Mouse (Mus musculus): ENCODE results near the gene Hepacam. TPM values are rescaled to one million over a fixed set of nuclear protein-coding genes. Genes with fewer than 3 reads are reported as not detected.
A peak's percentile ranks its signal among the peaks of the same experiment; 100 is the strongest.

The Hepacam gene
- total and polyA plus RNA-seq, 3 experiments: 0.01 to 0.04 TPM; not detected in 1

- H3K4me3 ChIP-seq (ENCODE audit: control insufficient read depth in 1 of 2, insufficient read depth in 1 of 2, low read depth in 2 of 2, low read length in 2 of 2): no peak overlapping the region
- no peak overlapping the region for H3K9ac ChIP-seq (ENCODE audit: control insufficient read depth, low read depth, low read length, poor library complexity, severe bottlenecking)
- no peak for DNase-seq (ENCODE audit: low read depth, low spot score)
- H3K27ac ChIP-seq (ENCODE audit: control insufficient read depth, low read depth, low read length): no peak overlapping the region
- no peaks in the 10 kb centered on the region for H3K9me3 ChIP-seq (replicated peaks; ENCODE audit: insufficient read depth, low read length)
- no peak for TF ChIP-seq E2F4 (IDR thresholded peaks at IDR 0.05; ENCODE audit: borderline replicate concordance, low read depth, low read length)
- no peak for TF ChIP-seq BHLHE40 (IDR thresholded peaks at IDR 0.05; ENCODE audit: borderline replicate concordance, low read depth, low read length)
- no peak for TF ChIP-seq CHD1 (IDR thresholded peaks at IDR 0.05; ENCODE audit: low read depth, low read length)
- no peak for TF ChIP-seq TCF12 (IDR thresholded peaks at IDR 0.05; ENCODE audit: low read depth, low read length)
- no peaks in the 10 kb centered on the region for H3K36me3 ChIP-seq (ENCODE audit: control insufficient read depth in 1 of 2, insufficient read depth in 2 of 2, low read length in 2 of 2)
- H3K4me1 ChIP-seq (ENCODE audit: control insufficient read depth in 1 of 2, insufficient read depth in 2 of 2, low read length in 2 of 2): no peaks in the 10 kb centered on the region
- H3K79me2 ChIP-seq (ENCODE audit: control insufficient read depth, insufficient read depth, low read length, poor library complexity): no peaks in the 10 kb centered on the region
- peaks cover 4 to 13% of the 10 kb centered on the region in 2 experiments for H3K27me3 ChIP-seq (ENCODE audit: control insufficient read depth in 1 of 2, insufficient read depth in 2 of 2, low read length in 2 of 2)
Measured at GRCm38 (mm10) chr9:37402501-37402900, 35.4 kb downstream of the Hepacam start.

DNA sequence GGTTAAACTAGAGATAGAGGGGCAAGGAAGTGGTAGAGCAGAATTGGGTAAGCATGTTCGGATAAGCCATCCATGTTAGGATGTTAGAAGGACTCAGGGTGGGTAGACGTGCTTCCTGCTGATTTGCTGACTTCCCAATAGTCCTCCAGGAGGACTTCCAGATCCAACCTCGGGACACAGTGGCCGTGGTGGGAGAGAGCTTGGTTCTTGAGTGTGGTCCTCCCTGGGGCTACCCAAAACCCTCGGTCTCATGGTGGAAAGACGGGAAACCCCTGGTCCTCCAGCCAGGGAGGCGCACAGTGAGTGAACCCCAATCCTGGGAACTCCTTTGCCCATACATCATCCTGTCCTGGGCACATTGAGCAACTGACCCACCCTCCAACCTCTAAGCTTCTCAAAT, 35.9 kb downstream of the Hepacam start:
- H3K79me2 ChIP-seq (ENCODE audit: control insufficient read depth, insufficient read depth, low read length, poor library complexity): no peaks in the 10 kb centered on the region
- no peak overlapping the region for H3K27ac ChIP-seq (ENCODE audit: control insufficient read depth, low read depth, low read length)
- TF ChIP-seq POLR2AphosphoS5 (IDR thresholded peaks at IDR 0.05; ENCODE audit: borderline replicate concordance, low read depth, low read length): no peak
- H3K36me3 ChIP-seq (ENCODE audit: control insufficient read depth in 1 of 2, insufficient read depth in 2 of 2, low read length in 2 of 2): no peaks in the 10 kb centered on the region
- H3K9me3 ChIP-seq (replicated peaks; ENCODE audit: insufficient read depth, low read length): no peaks in the 10 kb centered on the region
- no peaks in the 10 kb centered on the region for H3K4me1 ChIP-seq (ENCODE audit: control insufficient read depth in 1 of 2, insufficient read depth in 2 of 2, low read length in 2 of 2)
- DNase-seq (ENCODE audit: low read depth, low spot score): no peak
- peaks cover 3 to 13% of the 10 kb centered on the region in 2 experiments for H3K27me3 ChIP-seq (ENCODE audit: control insufficient read depth in 1 of 2, insufficient read depth in 2 of 2, low read length in 2 of 2)
- H3K4me3 ChIP-seq (ENCODE audit: control insufficient read depth in 1 of 2, insufficient read depth in 1 of 2, low read depth in 2 of 2, low read length in 2 of 2): no peak overlapping the region
- no peak overlapping the region for H3K9ac ChIP-seq (ENCODE audit: control insufficient read depth, low read depth, low read length, poor library complexity, severe bottlenecking)

GRCm38 (mm10) chr9:37406372-37406771, 39.2 kb downstream of the Hepacam start:
- H3K4me3 ChIP-seq (ENCODE audit: control insufficient read depth in 1 of 2, insufficient read depth in 1 of 2, low read depth in 2 of 2, low read length in 2 of 2): no peak overlapping the region
- no peaks in the 10 kb centered on the region for H3K36me3 ChIP-seq (ENCODE audit: control insufficient read depth in 1 of 2, insufficient read depth in 2 of 2, low read length in 2 of 2)
- H3K79me2 ChIP-seq (ENCODE audit: control insufficient read depth, insufficient read depth, low read length, poor library complexity): no peaks in the 10 kb centered on the region
- peak; percentile 60 for DNase-seq (ENCODE audit: low read depth, low spot score)
- H3K27ac ChIP-seq (ENCODE audit: control insufficient read depth, low read depth, low read length): no peak overlapping the region
- H3K27me3 ChIP-seq (ENCODE audit: control insufficient read depth in 1 of 2, insufficient read depth in 2 of 2, low read length in 2 of 2): peaks cover 18 to 23% of the 10 kb centered on the region in 2 experiments
- no peaks in the 10 kb centered on the region for H3K9me3 ChIP-seq (replicated peaks; ENCODE audit: insufficient read depth, low read length)
- H3K9ac ChIP-seq (ENCODE audit: control insufficient read depth, low read depth, low read length, poor library complexity, severe bottlenecking): no peak overlapping the region
- no peaks in the 10 kb centered on the region for H3K4me1 ChIP-seq (ENCODE audit: control insufficient read depth in 1 of 2, insufficient read depth in 2 of 2, low read length in 2 of 2)
- TF ChIP-seq RAD21 (IDR thresholded peaks at IDR 0.05; ENCODE audit: low read depth, low read length): peak; percentile 86
- TF ChIP-seq CTCF (IDR thresholded peaks at IDR 0.05 in 2 of 3, conservative IDR thresholded peaks at IDR 0.05 in 1 of 3; ENCODE audit: control insufficient read depth in 1 of 3, insufficient read depth in 1 of 3, low read depth in 2 of 3, low read length in 3 of 3, poor library complexity in 1 of 3, severe bottlenecking in 1 of 3): peak; percentile 70 to 94 (median 85)
- peak; percentile 59; the same call in 1 of the 2 replicates for TF ChIP-seq ZC3H11A (IDR thresholded peaks at IDR 0.05; ENCODE audit: low read depth, low read length)
- TF ChIP-seq SMC3 (IDR thresholded peaks at IDR 0.05; ENCODE audit: low read depth, low read length): peak; percentile 67
- no peak for TF ChIP-seq MEF2A (IDR thresholded peaks at IDR 0.05; ENCODE audit: extremely low read depth, insufficient replicate concordance, low read depth, low read length, poor library complexity, severe bottlenecking)
